Mouse (Mus musculus) kidney, adult 9 months (tissue): ENCODE measurements around the gene Tmem52b.

Experiments used
- DNase-seq: peaks from one replicate; pipeline ENCODE4 v3.0.0; 2022

Tmem52b gene

GRCm38 (mm10) chr6:129532556-129532941 lies 20.2 kb downstream of the Tmem52b start:
- DNase-seq = peak; percentile 97

DNA sequence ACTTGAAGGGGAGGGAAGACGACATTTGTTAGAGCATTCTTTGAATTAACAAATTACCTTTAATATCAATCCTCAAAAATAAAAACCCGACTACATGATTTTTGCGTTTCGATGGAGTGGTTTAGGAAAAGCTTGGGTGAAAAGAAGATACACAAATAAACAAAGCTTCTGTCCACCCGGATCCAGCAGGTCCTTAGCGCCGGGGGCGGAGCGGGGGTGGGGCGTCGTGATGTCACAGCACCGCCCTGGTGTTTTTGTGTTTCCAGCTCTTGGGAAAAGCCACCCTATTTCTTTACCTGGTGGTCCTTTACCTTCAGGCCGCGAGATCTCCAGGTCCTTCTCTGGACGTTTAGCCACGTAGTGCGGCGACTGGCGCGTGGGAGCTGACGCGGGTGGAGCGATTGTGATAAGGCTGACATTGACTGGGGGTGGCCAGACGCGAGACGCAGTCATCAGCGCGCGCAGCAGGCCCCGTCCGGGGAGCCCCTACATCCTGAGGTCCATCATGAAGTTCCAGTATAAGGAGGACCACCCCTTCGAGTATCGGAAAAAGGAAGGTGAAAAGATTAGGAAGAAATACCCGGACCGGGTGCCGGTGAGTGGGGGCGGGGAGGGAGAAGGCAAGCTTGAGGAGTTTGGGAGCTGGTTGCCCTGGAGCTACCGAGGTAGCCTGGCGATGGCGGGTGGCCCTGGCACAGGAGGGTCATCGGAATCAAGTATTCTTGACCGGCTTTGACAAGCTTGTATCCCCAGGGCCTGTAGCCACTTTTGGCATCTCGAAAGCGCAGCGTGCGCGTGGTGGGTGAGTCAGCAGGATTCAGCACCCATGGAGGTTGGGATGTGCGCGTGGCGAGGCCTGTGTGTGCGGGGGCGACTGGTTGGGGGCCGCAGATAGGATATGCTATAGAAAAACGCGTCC lies 20.8 kb downstream of the Tmem52b start, which contains the start of gene Gabarapl1:
TSS of gene Gabarapl1 (plus strand) at position 219 of the 919 bp plus-strand sequence.
- peak; percentile 96 for DNase-seq

- DNase-seq = no peak
Measured at GRCm38 (mm10) chr6:129534057-129534456, 21.7 kb downstream of the Tmem52b start.

DNA sequence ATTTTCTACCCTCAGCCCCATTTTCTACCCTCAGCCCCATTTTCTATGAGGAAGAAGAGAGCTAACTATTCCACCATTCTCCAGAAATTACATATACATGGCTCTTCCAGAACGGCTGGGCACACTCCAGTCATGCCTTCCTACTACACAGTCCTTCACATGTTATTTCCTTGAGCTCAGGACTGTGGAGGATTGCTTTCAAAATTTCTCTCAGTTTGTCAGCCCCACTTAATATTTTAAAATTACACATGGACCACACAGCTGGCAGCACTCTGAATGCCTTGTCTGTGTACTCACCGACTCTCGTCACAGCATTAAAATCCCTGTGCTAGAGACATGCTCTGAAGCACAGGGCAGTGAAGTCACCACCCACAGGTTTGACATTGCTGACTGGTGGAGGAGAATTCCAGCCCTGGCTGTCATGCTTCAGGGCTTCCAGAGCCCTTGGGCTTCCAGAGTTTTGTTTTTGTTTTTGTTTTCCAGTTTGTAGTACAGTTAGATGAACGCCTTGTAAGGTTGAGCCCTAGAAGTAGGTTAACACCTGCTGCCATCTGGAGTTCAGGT lies 22.4 kb downstream of the Tmem52b start:
- DNase-seq = peak; percentile 80

DNA sequence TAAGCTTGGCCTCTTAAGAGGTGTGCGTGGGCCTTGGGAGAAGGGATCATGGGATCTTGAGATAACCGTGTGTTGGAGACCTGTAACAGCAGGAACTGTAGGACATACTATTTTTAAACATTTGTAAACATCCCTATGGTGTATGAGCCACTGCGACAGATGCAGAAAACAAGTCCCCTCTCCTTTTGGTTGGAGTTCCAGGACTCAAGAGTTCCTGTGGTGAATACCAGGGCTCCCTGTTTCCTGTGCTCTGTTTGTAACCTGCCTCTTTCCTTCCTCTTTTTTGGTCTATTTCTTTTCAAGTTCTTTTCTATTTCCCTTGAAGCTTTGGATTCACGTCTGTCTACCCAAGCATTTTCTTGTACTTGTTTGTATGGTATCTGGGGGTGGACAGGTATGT lies 23.4 kb downstream of the Tmem52b start:
- no peak for DNase-seq

DNA sequence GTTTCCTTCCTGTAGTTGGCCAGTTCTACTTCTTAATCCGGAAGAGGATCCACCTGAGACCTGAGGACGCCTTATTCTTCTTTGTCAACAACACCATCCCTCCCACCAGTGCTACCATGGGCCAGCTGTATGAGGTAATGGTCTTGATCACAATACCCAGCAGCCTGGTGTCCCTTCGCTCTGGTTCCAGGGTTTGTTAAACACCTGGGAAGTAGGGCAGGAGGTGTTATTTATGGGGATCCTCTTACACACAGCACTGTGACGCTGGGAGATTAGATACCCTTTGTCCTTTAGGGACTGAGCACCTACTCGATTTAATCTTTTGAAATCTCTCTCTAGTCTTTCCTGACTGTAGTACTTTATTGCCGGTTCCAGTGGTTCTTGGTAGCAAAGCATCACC lies 26.2 kb downstream of the Tmem52b start:
- no peak for DNase-seq

GRCm38 (mm10) chr6:129541931-129542330 lies 29.6 kb downstream of the Tmem52b start:
- no peak for DNase-seq

DNA sequence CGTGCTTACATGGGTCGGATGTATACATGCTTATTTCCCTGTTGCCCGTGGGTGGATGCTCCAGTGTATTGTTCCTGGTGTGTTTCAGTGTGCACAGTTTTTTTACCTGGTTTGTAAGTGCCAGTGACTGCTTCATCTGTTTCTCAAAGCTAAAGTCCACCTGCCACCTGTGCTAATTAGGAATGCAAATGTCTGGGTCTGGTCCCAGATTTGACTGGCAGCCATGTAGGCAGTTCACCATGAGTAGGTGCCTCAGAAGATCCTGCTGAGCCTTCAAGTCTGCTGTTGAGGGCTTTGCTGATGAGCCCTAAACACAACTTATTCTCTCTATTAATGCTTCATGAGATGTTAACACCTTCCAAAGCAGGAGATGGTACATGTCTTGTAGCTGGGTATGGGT lies 30.2 kb downstream of the Tmem52b start:
- DNase-seq = peak; percentile 64

GRCm38 (mm10) chr6:129543709-129544606 lies 31.6 kb downstream of the Tmem52b start:
- DNase-seq = peak; percentile 87

DNA sequence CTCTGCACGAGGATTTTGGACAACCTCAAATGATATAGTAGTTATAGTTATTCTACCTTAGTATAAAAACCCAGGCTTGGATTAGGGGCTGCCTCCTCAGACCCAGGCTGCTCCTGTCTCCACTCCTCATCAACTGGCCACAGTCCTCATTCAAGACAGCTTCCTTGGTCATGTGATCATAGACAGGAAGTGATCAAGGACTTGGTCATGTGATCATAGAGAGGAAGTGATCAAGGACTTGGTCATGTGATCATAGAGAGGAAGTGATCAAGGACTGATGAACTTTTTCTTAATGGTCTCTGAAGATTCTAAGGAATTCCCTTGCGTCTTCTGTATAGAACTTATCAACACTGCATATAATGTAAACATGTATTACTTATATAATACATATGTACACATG lies 34.9 kb downstream of the Tmem52b start:
- no peak for DNase-seq

- DNase-seq = no peak
Measured at GRCm38 (mm10) chr6:129548009-129548408, 35.7 kb downstream of the Tmem52b start.

- no peak for DNase-seq
Measured at GRCm38 (mm10) chr6:129557298-129558023, 45.1 kb downstream of the Tmem52b start.

DNA sequence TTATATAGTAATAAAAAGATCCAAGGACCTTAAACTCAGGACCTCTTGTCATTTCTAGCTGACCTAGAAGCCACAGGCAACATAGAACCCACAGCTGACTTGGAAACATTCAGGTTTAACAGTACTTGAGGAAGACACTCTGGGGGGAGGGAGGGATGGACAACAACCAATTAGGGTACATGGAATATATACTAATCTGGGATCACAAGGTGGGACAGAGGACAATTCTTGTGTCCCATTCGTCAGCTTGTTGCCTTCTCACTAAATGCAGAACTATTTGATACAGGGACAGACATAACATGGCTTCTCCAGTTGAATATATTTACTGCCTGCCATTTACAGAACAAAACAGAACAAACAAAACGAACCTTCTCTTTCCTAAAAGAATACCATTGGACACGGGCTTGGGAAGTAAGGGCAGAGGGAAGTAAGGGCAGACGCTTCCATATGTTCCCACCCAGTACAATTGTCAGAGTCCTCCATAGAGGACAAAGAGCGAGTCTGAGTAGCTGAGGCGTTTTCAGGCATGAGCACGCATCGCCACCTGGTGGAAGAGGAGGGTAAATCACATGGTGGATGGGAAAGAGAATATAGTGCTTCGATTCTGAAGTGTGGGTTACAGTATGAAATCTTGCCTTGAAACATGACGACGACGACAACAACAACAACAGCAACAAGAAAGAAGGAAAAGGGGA lies 46.7 kb downstream of the Tmem52b start:
- peak; percentile 75 for DNase-seq

GRCm38 (mm10) chr6:129559641-129560027 lies 47.3 kb downstream of the Tmem52b start:
- DNase-seq = no peak

DNA sequence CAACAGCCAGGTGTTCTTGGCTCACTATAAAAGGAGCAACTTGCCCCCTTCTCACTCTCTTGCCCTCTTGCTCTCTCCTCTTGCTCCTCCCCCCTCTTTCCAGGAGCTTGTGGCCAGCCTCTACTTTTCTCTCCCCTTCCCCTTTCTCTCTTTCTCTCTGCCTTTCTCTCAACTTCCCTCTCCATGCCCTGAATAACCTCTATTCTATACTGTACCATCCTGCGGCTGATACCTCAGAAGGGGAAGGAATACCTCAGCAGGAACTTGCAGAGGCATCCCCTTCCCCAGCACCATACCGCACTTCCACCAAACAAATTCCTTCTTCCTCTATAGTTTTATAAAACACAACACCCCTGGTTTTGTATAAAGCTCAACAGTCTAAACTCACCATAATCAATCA lies 52.9 kb downstream of the Tmem52b start:
- no peak for DNase-seq
